Mouse (Mus musculus) E14TG2a.4 (cell line): ENCODE results near the gene Lrrc28.

Experiments used
- CTCF ChIP-seq: conservative IDR thresholded peaks from 2 replicates; pipeline ENCODE4 v1.5.1; 2014; ENCODE audit warnings: low read length
- POU5F1 ChIP-seq: IDR thresholded peaks from 2 replicates; pipeline ENCODE4 v1.6.1; 2014; ENCODE audit warnings: low read length, borderline replicate concordance

GRCm38 (mm10) chr7:67622151-67622550 is 22.9 kb downstream of the Lrrc28 start:
- TF ChIP-seq CTCF (no peak), POU5F1 (no peak)
